Mouse (Mus musculus): ENCODE data around the gene Nlrp9b. TPM values are rescaled to one million over a fixed set of nuclear protein-coding genes. Genes with fewer than 3 reads are reported as not detected.

Gene Nlrp9b
- not detected for total RNA-seq (2023)

DNA sequence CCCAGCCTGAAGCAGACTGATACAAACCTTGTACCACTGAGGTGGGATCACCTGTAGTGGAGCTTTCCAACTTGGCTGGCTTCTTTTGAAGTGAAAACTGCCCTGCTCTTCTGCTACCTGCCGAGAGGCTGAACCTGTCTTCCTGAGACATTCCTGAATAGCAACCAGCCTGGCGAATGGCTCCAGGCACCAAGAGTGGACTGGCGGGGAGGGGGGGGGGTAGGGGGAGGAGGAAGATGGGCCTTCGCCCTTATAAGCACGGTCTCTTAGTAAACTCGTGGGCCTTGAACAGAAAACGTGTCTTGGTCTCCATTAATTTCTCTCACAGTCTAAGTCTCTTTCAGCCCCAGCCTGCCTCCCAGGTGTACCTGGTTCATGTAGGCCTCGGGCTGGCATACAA lies at the start of gene Nlrp9b:
Nlrp9b (plus strand) TSS at position 301 of the 400 bp plus-strand sequence.

GRCm38 (mm10) chr7:19950589-19950988 lies 40.7 kb upstream of the Nlrp9b start, which contains the start of gene Igsf23:
TSS of gene Igsf23 (minus strand) at chr7:19950756.

GRCm38 (mm10) chr7:19964985-19965579 lies 26.2 kb upstream of the Nlrp9b start, which contains the start of gene Ceacam20:
TSS of gene Ceacam20 (plus strand) at chr7:19965412.

DNA sequence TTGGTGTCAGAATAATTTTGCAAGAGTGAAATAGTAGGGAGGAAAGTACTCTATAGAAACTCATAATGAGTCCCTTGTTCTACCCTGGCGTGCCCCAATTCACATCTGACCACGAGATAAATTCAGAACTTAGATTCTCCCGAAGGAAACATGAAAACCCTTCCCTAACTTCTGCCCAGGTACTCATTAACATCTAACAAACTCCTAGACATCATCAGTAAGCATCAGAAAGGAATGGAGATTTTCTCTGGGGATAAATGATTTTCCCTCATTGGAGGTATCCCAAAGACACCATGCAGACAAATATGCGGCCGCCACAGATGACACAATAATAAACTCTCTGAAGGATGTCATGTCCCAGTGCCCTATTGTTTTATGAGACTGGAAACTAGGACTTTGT lies 108.1 kb downstream of the Nlrp9b start, which contains the start of gene Vmn1r91:
Vmn1r91 (plus strand) TSS at position 301 of the 400 bp plus-strand sequence.

GRCm38 (mm10) chr7:20122479-20122878 lies 131.2 kb downstream of the Nlrp9b start, which contains the start of gene Gm16442:
TSS of gene Gm16442 (minus strand) at chr7:20122579.

Other genes starting within 250 kb of the Nlrp9b start
- 0.62 TPM for gene Nectin2, start 241.0 kb upstream of the Nlrp9b start, total RNA-seq (2023)
- 2.0 TPM for gene Bcam, start 220.4 kb upstream of the Nlrp9b start, total RNA-seq (2023)
- gene Cblc, start 194.7 kb upstream of the Nlrp9b start, total RNA-seq (2023) = not detected
- gene Bcl3, start 168.7 kb upstream of the Nlrp9b start, total RNA-seq (2023) = 35.9 TPM
- gene Gm19345, start 139.5 kb upstream of the Nlrp9b start, total RNA-seq (2023) = not detected
- 0.68 TPM for gene Ceacam16, start 130.2 kb upstream of the Nlrp9b start, total RNA-seq (2023)
- gene Ceacam19, start 103.5 kb upstream of the Nlrp9b start, total RNA-seq (2023) = not detected
- 92.4 TPM for gene Pvr, start 70.3 kb upstream of the Nlrp9b start, total RNA-seq (2023)
- 5.5 TPM for gene Igsf23, start 40.7 kb upstream of the Nlrp9b start, total RNA-seq (2023)
- gene Ceacam20, start 26.1 kb upstream of the Nlrp9b start, total RNA-seq (2023) = not detected
- not detected for gene Vmn1r91, start 108.2 kb downstream of the Nlrp9b start, total RNA-seq (2023)
- gene Gm16442, start 131.1 kb downstream of the Nlrp9b start, total RNA-seq (2023) = not detected
- not detected for gene Vmn1r93, start 147.6 kb downstream of the Nlrp9b start, total RNA-seq (2023)
- not detected for gene Vmn1r94, start 176.9 kb downstream of the Nlrp9b start, total RNA-seq (2023)
- gene Vmn1r95, start 202.2 kb downstream of the Nlrp9b start, total RNA-seq (2023) = not detected
- gene Gm6164, start 214.1 kb downstream of the Nlrp9b start, total RNA-seq (2023) = not detected
- not detected for gene Gm4498, start 242.4 kb downstream of the Nlrp9b start, total RNA-seq (2023)